Mouse (Mus musculus) G1E (cell line): ENCODE results near the gene Entpd2. TPM values are rescaled to one million over a fixed set of nuclear protein-coding genes. Genes with fewer than 3 reads are reported as not detected.
A peak's percentile ranks its signal among the peaks of the same experiment; 100 is the strongest.

Experiments used
- ATAC-seq: 2 replicates; pipeline ENCODE4 v1.8.0; 2016; ENCODE audit warnings: mild to moderate bottlenecking; ENCODE audit not compliant: insufficient number of reproducible peaks, poor library complexity, low FRiP score, severe bottlenecking; ENCODE audit errors: extremely low read depth
- DNase-seq: peaks from one replicate; pipeline ENCODE4 v3.0.0; 2012; ENCODE audit warnings: low spot score
- H3K27me3 ChIP-seq: 2 replicates; pipeline ENCODE4 v1.6.1; 2012; ENCODE audit warnings: mild to moderate bottlenecking, low read length, inconsistent platforms; ENCODE audit not compliant: insufficient read depth
- H3K36me3 ChIP-seq: replicated peaks from 2 replicates; pipeline ENCODE3; 2012; ENCODE audit warnings: mild to moderate bottlenecking, inconsistent platforms
- H3K4me1 ChIP-seq: 2 replicates; pipeline ENCODE4 v1.6.1; 2012; ENCODE audit warnings: low read depth, low read length, inconsistent platforms, mixed read lengths; ENCODE audit not compliant: insufficient read depth
- H3K4me3 ChIP-seq: 2 replicates; pipeline ENCODE4 v1.5.1; 2012; ENCODE audit warnings: low read depth, mild to moderate bottlenecking, inconsistent platforms, low read length, moderate library complexity, mixed read lengths
- H3K9me3 ChIP-seq: replicated peaks from 2 replicates; pipeline ENCODE4 v1.6.1; 2012; ENCODE audit warnings: inconsistent platforms
- CTCF ChIP-seq: IDR thresholded peaks from 2 replicates; pipeline ENCODE4 v1.5.1; 2012; ENCODE audit warnings: low read depth, low read length, inconsistent platforms, mixed read lengths
- GATA1 ChIP-seq: IDR thresholded peaks from 2 replicates; pipeline ENCODE4 v1.6.1; 2012; ENCODE audit warnings: borderline replicate concordance, low read length, inconsistent platforms, mixed read lengths
- GATA2 ChIP-seq: IDR thresholded peaks from 2 replicates; pipeline ENCODE4 v1.6.1; 2012; ENCODE audit warnings: low read depth, low read length, inconsistent platforms, borderline replicate concordance
- POLR2AphosphoS5 ChIP-seq: IDR thresholded peaks from 2 replicates; pipeline ENCODE4 v1.6.1; 2012; ENCODE audit warnings: low read depth, low read length, inconsistent platforms; ENCODE audit not compliant: insufficient replicate concordance
- TAL1 ChIP-seq: conservative IDR thresholded peaks from 2 replicates; pipeline ENCODE4 v1.6.1; 2012; ENCODE audit warnings: low read depth, low read length, inconsistent platforms, mixed read lengths
- polyA plus RNA-seq: library from polyadenylated mRNA; stranded (reverse); fragments of >175 nt; gene quantifications from 2 replicates; pipeline ENCODE4 v1.2.3, GENCODE M21; 2012
- total RNA-seq, 2 experiments: library from RNA; stranded (forward) in 1 of 2; stranded (reverse) in 1 of 2; fragments of 200-1000 nt in 1 of 2; fragments of >200 nt in 1 of 2; fragmentation: Nextera tagmentation in 1 of 2; gene quantifications; 2 replicates each; pipeline ENCODE4 v1.2.3; 2014 to 2017

The Entpd2 gene
- total and polyA plus RNA-seq, 3 experiments: 0.03 TPM; not detected in 2

DNA sequence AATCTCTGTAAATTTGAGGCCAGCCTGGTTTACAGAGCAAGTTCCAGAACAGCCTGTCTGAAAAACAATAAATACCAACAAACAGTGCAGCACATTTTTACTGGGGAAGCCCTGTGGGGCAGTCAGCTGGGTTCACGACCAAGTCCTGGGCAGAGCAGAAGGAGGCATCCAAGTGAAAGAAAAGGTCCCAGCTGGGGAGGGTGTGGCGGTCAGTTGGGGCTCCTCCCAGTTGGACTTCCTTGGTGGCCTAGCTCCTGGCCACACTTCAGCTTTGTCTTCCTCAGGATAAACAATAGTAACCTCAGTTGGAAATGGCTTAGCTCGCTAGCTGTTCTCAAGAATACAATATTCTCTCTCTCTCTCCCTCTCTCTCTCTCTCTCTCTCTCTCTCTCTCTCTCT, 21.8 kb downstream of the Entpd2 start:
- no peak overlapping the region for H3K4me3 ChIP-seq
- no peaks in the 10 kb centered on the region for H3K9me3 ChIP-seq
- no peak for ATAC-seq

DNA sequence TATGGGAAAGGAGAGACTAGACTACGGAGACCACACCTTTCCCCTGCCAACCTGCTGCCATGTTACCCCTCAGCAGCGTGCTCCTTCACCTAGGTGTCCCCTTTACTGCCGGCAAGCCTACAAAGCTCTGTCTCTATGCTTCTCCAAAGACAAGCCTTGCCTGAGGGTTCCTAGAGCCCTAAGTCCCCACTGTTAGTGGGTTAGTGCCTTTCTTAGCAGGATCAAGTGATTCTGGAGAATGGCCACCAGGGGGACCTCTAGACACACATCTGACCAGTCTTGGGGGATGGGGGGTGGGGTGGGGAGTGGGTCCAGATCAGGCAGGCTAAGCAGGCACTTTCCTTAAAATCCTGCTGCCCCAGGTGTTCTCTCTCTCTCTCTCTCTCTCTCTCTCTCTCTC, 26.2 kb downstream of the Entpd2 start:
- ATAC-seq (no peak), DNase-seq (peak; percentile 59)
- H3K9me3 ChIP-seq: no peaks in the 10 kb centered on the region
- H3K4me3 ChIP-seq: no peak overlapping the region
- peaks cover 42% of the 10 kb centered on the region for H3K27me3 ChIP-seq
- TF ChIP-seq CTCF: peak; percentile 7; the same call in 1 of the 2 replicates
- no peak for TF ChIP-seq TAL1
- no peak for TF ChIP-seq POLR2AphosphoS5
- TF ChIP-seq GATA1: no peak
- TF ChIP-seq GATA2: no peak
- H3K4me1 ChIP-seq: peaks cover 24% of the 10 kb centered on the region
- no peaks in the 10 kb centered on the region for H3K36me3 ChIP-seq

More for the DNA sequence above, 21.8 kb downstream of the Entpd2 start:
- no peak for DNase-seq
- Histone ChIP-seq H3K4me1 (peaks cover 7% of the 10 kb centered on the region; the same call in 1 of the 2 replicates), H3K36me3 (no peaks in the 10 kb centered on the region), H3K27me3 (peaks cover 16% of the 10 kb centered on the region)
- no peak for TF ChIP-seq POLR2AphosphoS5
- TF ChIP-seq GATA2: no peak
- no peak for TF ChIP-seq CTCF
- no peak for TF ChIP-seq GATA1
- no peak for TF ChIP-seq TAL1

- ATAC-seq: no peak
Observed at GRCm38 (mm10) chr2:25422587-25423410, 27.1 kb downstream of the Entpd2 start, which contains the start of gene Fut7. Gene Fut7 (plus strand): TSS chr2:25423267.

GRCm38 (mm10) chr2:25423626-25424025, 28.0 kb downstream of the Entpd2 start:
- no peak for TF ChIP-seq GATA2
- TF ChIP-seq GATA1: no peak
- TF ChIP-seq TAL1: no peak
- TF ChIP-seq POLR2AphosphoS5: no peak
- TF ChIP-seq CTCF: no peak
- Histone ChIP-seq H3K36me3 (no peaks in the 10 kb centered on the region), H3K4me1 (peaks cover 28% of the 10 kb centered on the region), H3K4me3 (no peak overlapping the region), H3K27me3 (peaks cover 38% of the 10 kb centered on the region), H3K9me3 (no peaks in the 10 kb centered on the region)
- DNase-seq: no peak
- ATAC-seq: no peak

More at GRCm38 (mm10) chr2:25422587-25423410, 27.1 kb downstream of the Entpd2 start, which contains the start of gene Fut7:
- no peak for DNase-seq
- TF ChIP-seq GATA1 (no peak), CTCF (no peak), TAL1 (no peak), POLR2AphosphoS5 (no peak), GATA2 (no peak)
- peaks cover 24% of the 10 kb centered on the region for H3K4me1 ChIP-seq
- H3K4me3 ChIP-seq: no peak within 1 kb of the TSS
- H3K9me3 ChIP-seq: no peaks in the 10 kb centered on the region
- peaks cover 38% of the 10 kb centered on the region for H3K27me3 ChIP-seq
- no peaks in the 10 kb centered on the region for H3K36me3 ChIP-seq

DNA sequence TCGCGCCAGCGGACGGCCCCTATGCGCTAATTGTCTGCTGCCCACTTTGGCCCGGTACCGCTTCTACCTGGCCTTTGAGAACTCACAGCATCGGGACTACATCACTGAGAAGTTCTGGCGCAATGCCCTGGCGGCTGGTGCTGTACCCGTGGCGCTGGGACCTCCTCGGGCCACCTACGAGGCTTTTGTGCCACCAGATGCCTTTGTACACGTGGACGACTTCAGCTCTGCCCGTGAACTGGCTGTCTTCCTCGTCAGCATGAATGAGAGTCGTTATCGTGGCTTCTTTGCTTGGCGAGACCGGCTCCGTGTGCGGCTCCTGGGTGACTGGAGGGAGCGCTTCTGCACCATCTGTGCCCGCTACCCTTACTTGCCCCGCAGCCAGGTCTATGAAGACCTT, 29.8 kb downstream of the Entpd2 start:
- no peak for ATAC-seq
- Histone ChIP-seq H3K36me3 (no peaks in the 10 kb centered on the region), H3K4me3 (no peak overlapping the region), H3K4me1 (peaks cover 46% of the 10 kb centered on the region), H3K9me3 (no peaks in the 10 kb centered on the region), H3K27me3 (peaks cover 55% of the 10 kb centered on the region)
- TF ChIP-seq GATA1 (no peak), CTCF (no peak), GATA2 (no peak), POLR2AphosphoS5 (no peak), TAL1 (no peak)
- DNase-seq: no peak

GRCm38 (mm10) chr2:25426721-25427191, 31.1 kb downstream of the Entpd2 start:
- H3K9me3 ChIP-seq: no peaks in the 10 kb centered on the region
- peaks cover 64% of the 10 kb centered on the region for H3K27me3 ChIP-seq
- H3K4me1 ChIP-seq: peaks cover 49% of the 10 kb centered on the region
- H3K4me3 ChIP-seq: no peak overlapping the region
- DNase-seq (peak; percentile 69), ATAC-seq (peak; percentile 35; the same call in 1 of the 2 replicates)
- no peaks in the 10 kb centered on the region for H3K36me3 ChIP-seq
- TF ChIP-seq GATA2 (no peak), CTCF (peak; percentile 72)
